Mouse (Mus musculus): ENCODE results near the gene Pxdc1. TPM values are rescaled to one million over a fixed set of nuclear protein-coding genes. Genes with fewer than 3 reads are reported as not detected.

The Pxdc1 gene
- total RNA-seq, 2 experiments from 2014 or later, result 24.5 to 25.4 TPM

Other genes with a start within 250 kb of the Pxdc1 start
- not detected for gene Fam50b, start 81.4 kb upstream of the Pxdc1 start, total RNA-seq (2021)
- 10 to 100 TPM; 49.3 to 51.7 TPM for gene Prpf4b, start 221.8 kb upstream of the Pxdc1 start, total RNA-seq (2021)